In genomic region chr9:87167001-87167830, GRCm38 (mm10) we compare ENCODE assay signal across 23 mouse cellular contexts. TPM values are rescaled to one million over a fixed set of nuclear protein-coding genes. Genes with fewer than 3 reads are reported as not detected.
DNase-seq lines count a peak whose midpoint lies in the region; ATAC-seq and TF ChIP-seq lines count a peak whose summit lies in the region.
"Had no signal": no experiment of that assay in that cellular context is flagged by ENCODE, and none has a peak within 500 bp of the region (broad histone marks: within the 10 kb centered on the region; RNA-seq: fewer than 3 reads in every experiment).

No protein-coding gene starts in this region.

- no peak overlapping the region for H3K4me3 ChIP-seq in hindbrain, embryonic 16.5 days (ENCODE audit: low read length)
- H3K4me3 ChIP-seq in hindbrain, embryonic 13.5 days, result no peak overlapping the region
- H3K4me3 ChIP-seq in testis, adult 2 months (ENCODE audit: control insufficient read depth, low read depth, low read length), result no peak overlapping the region
- H3K4me3 ChIP-seq: erythroblast, embryonic 14.5 days; heart, embryonic 10.5 days; kidney, embryonic 15.5 days; limb, embryonic 15.5 days; megakaryocyte, embryonic 14.5 days; myocyte had no signal

- no peaks in the 10 kb centered on the region for H3K27me3 ChIP-seq in hindbrain, embryonic 16.5 days (replicated peaks; ENCODE audit: control insufficient read depth, insufficient read depth, low read length)
- H3K27me3 ChIP-seq in hindbrain, embryonic 13.5 days, result no peaks in the 10 kb centered on the region
- no peaks in the 10 kb centered on the region for H3K27me3 ChIP-seq in testis, adult 2 months (ENCODE audit: control insufficient read depth, insufficient read depth, low read length)
- H3K27me3 ChIP-seq: kidney, embryonic 15.5 days; limb, embryonic 15.5 days had no signal

- no peak for TF ChIP-seq POLR2A in testis, adult 2 months (IDR thresholded peaks at IDR 0.05; ENCODE audit: control insufficient read depth, low read depth, low read length)

- 60% methylated on average over 9 of the region's 9 CpGs for WGBS in hindbrain, embryonic 16.5 days
- WGBS in hindbrain, embryonic 13.5 days, result 67% methylated on average over 9 of the region's 9 CpGs

- H3K36me3 ChIP-seq in hindbrain, embryonic 16.5 days (ENCODE audit: control insufficient read depth, insufficient read depth, low read length), result no peaks in the 10 kb centered on the region
- no peaks in the 10 kb centered on the region for H3K36me3 ChIP-seq in hindbrain, embryonic 13.5 days
- no peaks in the 10 kb centered on the region for H3K36me3 ChIP-seq in testis, adult 2 months (ENCODE audit: control insufficient read depth, insufficient read depth, low read length)
- H3K36me3 ChIP-seq: G1E; heart, embryonic 10.5 days; kidney, embryonic 15.5 days; limb, embryonic 15.5 days had no signal

- peak; percentile 27 to 65 for DNase-seq in adrenal gland, adult (ENCODE audit: inconsistent age in 2 of 2, low spot score in 1 of 2)
- no peak for DNase-seq in adrenal gland, adult 8-10 months
- DNase-seq in testis, postnatal 10 days (ENCODE audit: low spot score), result no peak
- no peak for DNase-seq in thymus, postnatal 10 days (ENCODE audit: low spot score in 2 of 2)
- DNase-seq: cerebellum, adult 11 months; heart, postnatal 10 days; lung, postnatal 10 days; thymus, postnatal 36 days had no signal

- H3K9me3 ChIP-seq in hindbrain, embryonic 16.5 days (ENCODE audit: control insufficient read depth, low read length), result no peaks in the 10 kb centered on the region
- no peaks in the 10 kb centered on the region for H3K9me3 ChIP-seq in hindbrain, embryonic 13.5 days
- H3K9me3 ChIP-seq: G1E; heart, embryonic 10.5 days; kidney, embryonic 15.5 days; limb, embryonic 15.5 days had no signal

- no peaks in the 10 kb centered on the region for H3K4me1 ChIP-seq in hindbrain, embryonic 16.5 days (ENCODE audit: control insufficient read depth, insufficient read depth, low read depth, low read length)
- no peaks in the 10 kb centered on the region for H3K4me1 ChIP-seq in hindbrain, embryonic 13.5 days (replicated peaks)
- H3K4me1 ChIP-seq in testis, adult 2 months (ENCODE audit: control insufficient read depth, insufficient read depth, low read length), result no peaks in the 10 kb centered on the region
- H3K4me1 ChIP-seq: kidney, embryonic 15.5 days; limb, embryonic 15.5 days; megakaryocyte, embryonic 14.5 days had no signal

- TF ChIP-seq CTCF in testis, adult 2 months (IDR thresholded peaks at IDR 0.05; ENCODE audit: control insufficient read depth, insufficient read depth, insufficient replicate concordance, low read depth, low read length), result no peak

- H3K4me2 ChIP-seq in hindbrain, embryonic 16.5 days (ENCODE audit: low read length), result no peak overlapping the region
- no peak overlapping the region for H3K4me2 ChIP-seq in hindbrain, embryonic 13.5 days
- H3K4me2 ChIP-seq: kidney, embryonic 15.5 days; limb, embryonic 15.5 days had no signal

- no peak overlapping the region for H3K27ac ChIP-seq in hindbrain, embryonic 16.5 days (ENCODE audit: low read depth, low read length)
- no peak overlapping the region for H3K27ac ChIP-seq in hindbrain, embryonic 13.5 days
- H3K27ac ChIP-seq in testis, adult 2 months (ENCODE audit: control insufficient read depth, insufficient read depth, low read depth, low read length), result peak overlapping the region; percentile 26; the same call in 1 of the 2 replicates
- H3K27ac ChIP-seq: heart, embryonic 10.5 days; kidney, embryonic 15.5 days; limb, embryonic 15.5 days had no signal

- H3K9ac ChIP-seq in hindbrain, embryonic 16.5 days (ENCODE audit: low read depth, low read length), result 0 out of 2 replicates have a peak overlapping the region, but pooled peaks have one; percentile 10
- H3K9ac ChIP-seq in hindbrain, embryonic 13.5 days, result no peak overlapping the region
- H3K9ac ChIP-seq: kidney, embryonic 15.5 days; limb, embryonic 15.5 days had no signal

- peak; percentile 51 for ATAC-seq in hindbrain, embryonic 16.5 days
- no peak for ATAC-seq in hindbrain, embryonic 13.5 days (ENCODE audit: low FRiP score)
- no peak for ATAC-seq in inflammation-experienced regulatory T-cells, adult 6 months
- ATAC-seq: CD4-positive, CD25-positive, alpha-beta regulatory T cell, adult 4 months; intestine, embryonic 16.5 days had no signal

RNA-seq across cellular contexts. Expression of gene Mrap2, which starts 23.1 kb away (rescaled TPM):
- total RNA-seq in adrenal gland, adult 8-10 months (2022), result 1 to 10 TPM; 2.8 to 6.1 (median 4.1) TPM
- polyA plus RNA-seq in hindbrain, embryonic 16.5 days (2015; fragmentation: Nextera tagmentation; extraction: Ambion mirVana), result 5.1 and 6.7 TPM in 2 replicates
- 1.1 and 1.3 TPM in 2 replicates for polyA plus RNA-seq in hindbrain, embryonic 13.5 days (2015; fragmentation: Nextera tagmentation; extraction: Ambion mirVana)
- 0.22 and 0.23 TPM in 2 replicates for polyA plus RNA-seq in testis, adult 2 months (2012; rRNA removed)
- under 1 TPM in 2 of 3 experiments, not detected in 1; 0.24 to 0.28 TPM for polyA plus RNA-seq in inflammation-experienced regulatory T-cells, adult 6 months (2017; shearing (Covaris generic))
- total RNA-seq: G1E had no signal
- polyA plus RNA-seq: embryonic facial prominence, embryonic 11.5 days; erythroblast, embryonic 14.5 days; G1E; heart, embryonic 10.5 days; liver, embryonic 16.5 days had no signal

Comparison
In these comparisons a context has a peak if more than half of its experiments do, and no peak if none do; other contexts are left out.
1. DNase-seq: peak in adrenal gland, adult (2 of 2); none in adrenal gland, adult 8-10 months (single experiment), testis, postnatal 10 days (single experiment) and thymus, postnatal 10 days (0 of 2).